Mouse (Mus musculus): ENCODE measurements around the gene Ppp1r12c. TPM values are rescaled to one million over a fixed set of nuclear protein-coding genes. Genes with fewer than 3 reads are reported as not detected.

Gene Ppp1r12c
- total RNA-seq, 4 experiments from 2014 or later: 55.6 to 74.8 (median 61.6) TPM

DNA sequence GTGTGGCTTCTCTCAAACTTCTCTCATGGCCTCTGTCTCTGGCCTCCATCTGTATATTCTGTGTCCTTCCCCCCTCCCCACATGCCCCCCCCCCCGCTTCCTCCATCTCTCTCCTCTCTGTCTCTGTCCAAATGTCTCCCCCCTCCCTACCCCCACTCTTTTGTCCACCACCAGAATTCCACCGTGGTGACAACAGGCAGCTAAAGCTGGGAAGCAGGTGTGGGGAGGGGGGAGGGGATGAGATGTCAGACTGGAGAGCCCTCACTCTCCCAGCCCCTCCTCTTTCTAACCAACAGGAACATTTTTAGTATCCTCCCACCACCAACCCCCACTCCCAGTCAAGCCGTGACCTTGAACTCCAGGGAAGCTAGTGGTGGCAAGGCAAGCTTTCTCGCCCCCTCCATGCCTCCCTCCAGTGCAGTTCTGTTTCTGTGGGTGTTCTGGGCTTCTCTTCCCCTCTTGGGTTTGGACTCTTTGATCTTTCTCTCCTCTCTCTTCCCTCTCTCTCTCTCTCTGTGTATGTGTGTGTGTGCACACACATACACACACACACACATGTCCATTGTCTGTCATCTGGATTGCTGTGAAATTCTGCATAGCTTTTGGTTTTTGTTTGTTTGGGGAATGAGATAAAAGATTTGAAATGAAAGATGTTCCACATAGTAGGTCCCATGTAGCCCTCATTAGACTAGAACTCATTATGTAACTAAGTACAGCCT lies 15.0 kb upstream of the Ppp1r12c start, which contains the start of gene Tnnt1:
Gene Tnnt1, minus strand, starts transcription at position 51 of the 719 bp plus-strand sequence.
- no peak for DNase-seq (ENCODE audit: low spot score)

DNA sequence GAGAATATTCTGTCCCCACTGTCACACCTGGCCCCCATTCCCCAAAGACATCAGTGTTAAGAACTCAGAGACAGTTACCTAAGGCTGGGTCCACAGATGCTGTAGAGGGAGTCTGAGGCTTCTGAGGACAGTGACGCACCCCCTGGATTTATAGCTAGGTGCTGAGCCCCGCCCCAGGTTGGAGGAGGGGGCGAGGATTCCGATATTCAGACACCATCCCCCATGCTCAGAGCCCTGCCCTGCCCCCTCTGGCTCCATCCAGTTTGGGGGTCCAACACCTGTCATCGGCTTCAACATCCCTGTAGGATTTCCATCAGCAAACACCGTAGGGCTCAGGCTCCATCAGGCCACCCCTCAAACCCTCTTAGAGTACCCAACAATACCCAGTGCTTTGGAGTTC lies 14.4 kb upstream of the Ppp1r12c start:
- DNase-seq (ENCODE audit: low spot score): no peak

DNA sequence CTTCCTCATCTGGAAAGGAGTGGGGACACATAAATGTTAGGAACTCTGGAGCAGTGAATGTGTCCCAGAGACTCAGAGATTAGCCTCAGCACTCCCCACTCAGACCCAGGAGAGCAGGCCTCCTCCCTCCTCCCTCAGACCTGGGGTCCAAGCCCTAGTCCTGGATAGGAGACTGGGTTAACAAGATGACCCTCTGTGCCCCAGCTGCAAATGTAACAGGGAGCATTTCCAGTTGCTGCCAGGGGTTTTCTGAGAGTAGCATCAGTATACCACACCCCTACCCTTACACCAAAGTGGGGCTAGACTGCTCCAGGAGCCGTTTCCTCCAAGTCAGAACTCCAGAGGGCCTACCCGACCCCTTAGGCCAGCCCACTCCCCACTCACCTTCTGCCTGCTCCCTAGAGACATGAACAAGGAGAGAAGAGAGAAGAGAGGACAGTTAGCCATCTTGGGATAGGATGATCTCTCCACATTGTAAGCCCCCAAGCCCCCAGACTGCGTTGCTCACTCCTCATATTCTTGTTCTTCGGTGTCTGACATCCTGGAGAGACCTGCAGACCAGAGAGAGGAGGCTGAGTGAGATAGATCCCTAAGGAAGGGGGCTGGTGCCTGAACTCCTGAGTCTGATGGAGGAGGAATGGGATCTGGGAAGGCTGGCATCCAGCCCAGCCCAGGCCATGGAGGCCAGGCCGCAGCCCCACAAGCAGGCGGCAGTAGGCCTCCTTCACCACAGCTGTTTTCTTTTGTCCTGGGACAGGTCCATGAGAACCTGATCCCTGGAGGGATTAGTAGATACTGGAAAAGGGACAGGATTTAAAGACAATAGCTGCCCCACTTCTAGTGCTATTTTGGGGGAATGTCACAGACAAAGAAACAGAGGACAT lies 12.6 kb upstream of the Ppp1r12c start:
- DNase-seq (ENCODE audit: low spot score): no peak

DNA sequence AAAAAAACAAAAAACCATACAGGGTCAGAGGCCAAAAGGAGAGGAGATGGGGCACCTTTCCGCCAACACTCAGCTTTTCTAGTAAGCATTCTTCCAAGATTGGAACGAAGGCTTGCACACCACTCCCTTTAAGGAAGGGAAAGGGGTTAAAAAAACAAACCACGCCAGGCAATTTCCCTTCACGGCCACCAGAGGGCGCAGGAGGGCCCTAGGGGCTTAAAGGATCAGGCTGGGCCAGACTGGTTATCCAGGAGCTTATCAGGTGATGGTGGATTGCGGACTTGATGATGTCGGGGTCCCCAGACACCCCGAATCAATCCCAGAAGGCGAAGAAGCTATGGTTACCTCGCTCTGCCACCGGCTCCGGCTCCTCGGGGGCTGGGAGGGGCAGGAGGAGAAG lies 11.8 kb upstream of the Ppp1r12c start:
- DNase-seq (ENCODE audit: low spot score): no peak

DNA sequence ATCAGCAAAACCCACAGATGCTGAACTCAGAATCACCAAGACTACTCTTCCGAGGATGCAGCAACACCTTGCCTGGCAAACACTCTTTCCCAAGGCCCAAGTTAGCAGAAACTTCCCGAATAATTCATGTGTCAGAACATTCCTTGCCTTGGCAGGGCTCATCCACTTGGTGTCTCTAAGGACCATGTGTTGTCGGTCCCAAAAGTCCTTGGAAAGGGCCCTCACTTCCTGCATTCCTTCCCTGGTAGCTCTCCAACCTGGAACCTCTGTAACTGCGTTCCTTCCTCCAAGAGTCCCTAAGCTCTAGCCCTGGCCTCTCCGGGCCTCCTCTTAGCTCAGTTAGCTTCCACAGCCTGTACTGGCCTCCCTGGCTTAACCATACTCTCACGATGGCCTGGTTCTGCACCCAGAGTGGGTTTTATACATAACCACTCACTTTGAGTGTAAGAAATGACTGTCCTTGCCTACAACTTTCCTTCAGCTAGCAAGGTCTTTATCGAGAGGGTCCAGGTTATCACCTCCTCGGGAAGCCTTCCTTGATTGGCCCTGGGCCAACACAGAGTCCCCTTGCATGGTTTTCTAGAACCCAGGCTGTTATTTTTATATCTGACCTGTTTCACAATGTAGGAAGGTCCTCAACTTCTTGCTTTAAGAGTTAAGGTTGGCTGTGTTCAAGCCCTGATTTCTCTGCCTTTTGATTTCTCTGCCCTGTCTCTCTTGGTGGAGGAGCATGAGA lies 10.2 kb upstream of the Ppp1r12c start:
- no peak for DNase-seq (ENCODE audit: low spot score)

DNA sequence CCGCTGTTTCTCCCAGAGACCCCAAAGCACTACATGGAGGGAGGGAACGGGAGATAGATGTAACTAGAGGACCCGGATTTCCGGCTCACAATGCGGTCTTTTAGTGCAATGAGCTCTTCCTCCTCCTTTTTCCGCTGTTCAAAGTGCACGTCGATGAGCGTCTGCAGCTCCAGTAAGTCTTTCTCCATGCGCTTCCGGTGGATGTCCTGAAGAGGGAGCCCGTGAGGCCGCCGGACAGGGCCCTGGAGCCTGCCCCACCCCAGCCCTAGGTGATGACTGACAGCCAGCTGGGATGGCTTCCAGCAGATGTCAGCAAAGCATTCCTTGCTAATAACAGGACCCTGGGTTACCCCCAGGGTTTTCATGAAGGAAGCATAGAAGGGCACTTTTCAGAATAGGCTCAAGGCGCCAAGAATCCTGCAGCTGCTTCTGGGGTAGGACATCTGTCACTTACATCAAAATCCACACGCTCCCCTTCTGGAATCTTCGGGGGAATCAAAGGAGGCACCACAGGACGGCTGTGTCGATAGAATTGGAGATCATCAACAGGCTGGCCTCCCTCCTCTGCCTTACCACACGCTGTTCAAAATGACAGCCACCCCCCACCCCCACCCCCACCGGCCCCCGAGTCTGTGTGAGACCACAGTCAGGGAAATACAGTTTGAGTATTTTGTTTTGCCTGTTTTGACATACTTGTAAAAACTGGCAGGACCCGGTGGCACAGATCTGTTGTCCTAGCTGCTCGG lies 8.6 kb upstream of the Ppp1r12c start:
- DNase-seq (ENCODE audit: low spot score): peak; percentile 84

DNA sequence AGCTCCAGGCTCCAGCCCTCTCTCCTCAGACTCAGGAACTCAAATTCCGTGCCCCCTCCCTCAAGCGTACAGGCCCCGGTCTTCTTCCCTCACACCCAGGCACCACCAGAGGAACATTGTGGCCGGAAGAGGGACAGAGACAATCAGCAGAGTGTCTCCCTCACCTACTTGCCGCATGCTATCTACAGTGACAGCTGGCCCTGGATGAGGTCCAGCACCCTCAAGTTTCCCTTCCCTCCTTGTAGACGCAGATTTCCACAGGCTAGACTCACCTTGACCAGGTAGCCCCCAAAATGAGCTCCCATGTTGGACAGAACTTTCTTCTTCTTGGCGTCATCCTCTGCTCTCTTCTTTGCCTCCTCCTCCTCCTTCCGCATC lies 7.2 kb upstream of the Ppp1r12c start:
- DNase-seq (ENCODE audit: low spot score): no peak

DNA sequence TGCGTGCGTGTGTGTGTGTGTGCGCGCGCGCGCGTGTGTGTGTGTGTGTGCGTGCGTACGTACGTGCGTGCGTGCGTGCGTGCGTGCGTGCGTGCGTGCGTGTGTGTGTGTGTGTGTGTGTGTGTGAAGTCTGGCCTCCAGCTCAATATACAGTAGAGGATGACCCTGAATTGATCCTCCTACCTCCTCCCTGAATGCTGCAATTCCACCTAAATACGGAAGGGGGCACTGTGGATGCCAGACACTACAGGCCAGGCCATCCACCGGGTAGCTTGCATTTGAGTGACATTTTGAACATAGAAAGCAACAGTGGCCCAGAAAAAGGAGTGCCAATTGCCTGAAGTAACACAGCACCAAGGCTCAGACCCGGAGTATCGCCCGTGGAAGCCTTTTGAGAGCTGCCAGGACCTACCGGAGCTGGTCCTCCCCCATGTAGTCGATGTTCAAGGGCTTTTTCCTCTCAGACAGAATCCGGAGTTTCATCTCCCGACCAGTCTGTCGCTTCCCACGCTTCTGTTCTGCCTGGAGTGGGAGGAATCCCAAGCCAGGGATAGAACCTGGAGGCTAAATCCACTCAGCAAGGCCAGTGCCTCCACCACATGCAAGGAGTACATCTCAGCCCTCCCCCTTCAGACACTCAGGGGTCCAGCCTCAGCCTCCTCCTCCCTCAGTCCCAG lies 6.7 kb upstream of the Ppp1r12c start:
- no peak for DNase-seq (ENCODE audit: low spot score)

DNA sequence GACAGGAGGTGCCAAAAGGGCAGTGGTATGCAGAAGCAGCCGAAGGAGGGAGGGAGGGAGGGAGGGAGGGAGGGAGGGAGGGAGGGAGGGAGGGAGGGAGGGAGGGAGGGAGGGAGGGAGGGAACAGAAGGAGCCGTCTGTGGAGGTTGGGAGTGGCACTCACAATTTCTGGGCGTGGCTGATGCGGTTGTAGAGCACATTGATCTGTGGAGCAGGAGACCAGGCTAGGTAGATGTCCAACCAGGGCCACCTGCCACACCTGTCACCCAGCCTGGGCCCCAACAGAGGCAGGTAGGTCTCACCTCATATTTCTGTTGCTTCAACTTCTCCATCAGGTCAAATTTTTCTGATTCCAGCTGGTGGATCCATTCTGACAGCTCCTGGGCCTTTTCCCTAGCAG lies 5.7 kb upstream of the Ppp1r12c start:
- DNase-seq (ENCODE audit: low spot score): no peak

DNA sequence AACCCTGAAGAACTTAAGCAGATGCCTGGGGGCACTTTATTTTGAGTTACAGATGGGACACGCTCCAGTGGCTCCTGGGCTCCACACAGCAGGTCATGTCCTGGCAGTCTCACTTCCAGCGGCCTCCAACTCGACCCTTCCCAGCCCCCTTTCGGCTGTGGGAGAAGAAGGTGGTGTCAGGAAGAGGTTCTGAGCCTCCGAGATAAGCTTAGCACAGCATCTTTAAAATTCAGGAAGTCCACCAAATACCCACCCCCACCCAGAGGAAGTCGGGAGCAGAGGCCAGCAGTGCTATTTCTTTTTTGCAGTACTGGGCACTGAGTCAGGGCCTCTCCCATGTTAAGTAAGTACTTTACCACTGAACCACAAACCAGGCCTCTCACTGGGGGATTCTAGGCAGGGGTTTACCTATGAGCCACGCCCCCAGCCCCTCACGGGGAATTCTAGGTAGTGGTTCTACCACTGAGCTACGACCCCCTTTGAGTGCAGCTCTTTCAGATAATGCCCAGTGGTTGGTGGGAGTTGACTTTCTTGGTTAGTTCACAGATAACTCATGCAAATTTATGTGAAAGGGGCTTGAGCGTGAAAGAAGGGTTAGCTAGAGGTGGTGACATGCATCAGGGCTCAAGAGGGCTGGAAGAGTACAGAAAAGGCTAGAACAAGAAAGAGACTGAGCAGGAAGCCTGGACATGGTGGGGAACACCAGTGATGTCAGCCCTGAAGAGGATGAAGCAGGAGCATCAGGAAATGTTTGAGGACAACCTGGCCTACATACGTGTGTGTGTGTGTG lies 3.4 kb upstream of the Ppp1r12c start:
- DNase-seq (ENCODE audit: low spot score): no peak

DNA sequence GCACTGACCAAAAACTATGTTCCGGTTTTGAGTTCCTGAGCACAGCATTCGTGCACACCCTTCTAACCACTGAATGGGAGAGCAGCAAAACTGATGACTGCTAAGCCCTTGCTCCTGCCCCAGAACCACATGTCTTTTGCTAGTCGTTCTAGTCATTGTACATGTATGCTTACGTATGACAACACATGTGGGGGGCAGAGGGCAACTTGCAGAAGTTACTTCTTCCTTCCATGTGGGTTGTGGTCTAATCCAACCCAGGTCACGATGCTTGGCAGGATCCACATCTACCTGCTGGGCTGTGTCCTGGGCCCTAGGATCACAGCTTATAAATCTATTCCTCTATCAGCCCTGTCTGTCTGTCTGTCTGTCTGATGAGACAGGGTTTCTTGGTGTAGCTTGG lies 2.4 kb upstream of the Ppp1r12c start:
- DNase-seq (ENCODE audit: low spot score): no peak

DNA sequence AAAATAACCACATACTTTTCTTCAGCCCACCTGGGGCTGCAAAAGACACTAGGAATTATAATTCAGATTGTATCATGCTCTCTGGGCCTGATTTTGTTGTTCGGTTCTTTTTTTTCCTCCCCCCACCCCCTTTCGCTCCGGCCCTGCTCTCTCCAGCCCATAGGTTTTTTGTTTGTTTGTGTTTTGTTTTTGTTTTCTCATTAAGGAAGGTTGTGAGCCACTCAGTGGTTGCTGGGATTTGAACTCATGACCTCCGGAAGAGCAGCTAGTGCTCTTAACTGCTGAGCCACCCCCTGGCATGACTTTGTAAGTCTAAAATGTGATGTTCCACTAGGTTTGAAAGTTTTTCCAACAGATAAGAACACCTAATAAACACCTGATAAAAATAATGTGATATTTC lies 1.6 kb upstream of the Ppp1r12c start:
- DNase-seq (ENCODE audit: low spot score): no peak

DNA sequence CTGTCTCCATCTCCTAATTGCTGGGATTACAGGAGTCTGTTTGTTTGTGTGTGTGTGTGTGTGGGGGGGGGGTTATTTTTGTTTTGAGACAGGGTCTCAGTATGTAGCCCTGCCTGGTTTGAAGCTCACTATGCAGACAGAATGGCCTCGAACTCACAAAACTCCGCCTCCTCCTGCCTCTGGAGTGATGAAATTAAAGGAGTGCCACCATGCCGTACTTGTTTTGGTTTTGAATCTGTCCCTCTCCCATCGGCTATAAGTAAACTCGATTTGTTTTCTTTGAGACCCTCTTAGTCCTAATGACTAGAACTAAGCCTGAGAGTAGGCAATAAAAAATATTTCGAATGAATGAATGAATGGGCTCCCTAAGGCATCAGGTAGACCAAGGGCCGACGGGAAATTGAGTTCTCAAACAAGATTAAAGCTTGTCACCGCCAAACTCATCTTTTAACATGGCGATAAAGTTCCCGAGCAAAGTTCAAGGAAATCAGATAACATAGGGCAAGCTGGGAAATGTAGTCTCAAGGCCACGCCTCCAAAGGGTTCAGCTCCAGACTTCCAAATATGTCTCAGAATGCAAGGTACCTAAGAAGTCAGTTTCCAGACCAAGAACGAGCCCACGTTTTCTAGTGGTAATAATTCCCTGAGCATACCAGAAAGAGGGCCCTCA lies 1.1 kb upstream of the Ppp1r12c start:
- peak; percentile 70 for DNase-seq (ENCODE audit: low spot score)

DNA sequence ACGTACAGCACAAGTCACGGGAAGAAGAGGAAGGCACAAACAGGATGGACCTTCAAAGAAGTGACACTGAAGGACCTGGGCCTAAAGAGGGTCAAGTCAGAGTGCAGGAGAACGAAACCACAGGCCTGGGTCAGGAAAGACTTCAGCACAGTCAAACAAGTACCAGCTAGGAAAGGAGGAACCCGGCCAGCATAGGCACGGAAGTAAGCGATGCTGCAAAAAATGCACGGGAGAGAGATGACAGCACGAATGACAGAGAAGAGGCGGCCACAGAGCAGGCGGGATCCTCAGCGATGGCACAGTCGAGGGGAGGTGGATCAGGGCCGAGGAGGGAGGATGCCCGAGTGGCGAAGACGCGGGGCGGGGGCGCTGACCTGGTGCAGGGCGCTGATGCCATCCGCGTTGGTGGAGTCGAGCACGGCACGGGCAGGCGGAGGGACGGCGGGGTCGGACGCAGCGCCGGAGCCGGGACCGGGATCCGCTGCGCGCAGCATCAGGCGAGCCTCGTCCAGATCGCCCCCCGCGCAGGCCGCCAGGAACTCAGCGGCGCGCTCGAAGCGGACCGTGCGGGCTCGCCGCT lies 498 bp downstream of the Ppp1r12c start:
- DNase-seq (ENCODE audit: low spot score): no peak

DNA sequence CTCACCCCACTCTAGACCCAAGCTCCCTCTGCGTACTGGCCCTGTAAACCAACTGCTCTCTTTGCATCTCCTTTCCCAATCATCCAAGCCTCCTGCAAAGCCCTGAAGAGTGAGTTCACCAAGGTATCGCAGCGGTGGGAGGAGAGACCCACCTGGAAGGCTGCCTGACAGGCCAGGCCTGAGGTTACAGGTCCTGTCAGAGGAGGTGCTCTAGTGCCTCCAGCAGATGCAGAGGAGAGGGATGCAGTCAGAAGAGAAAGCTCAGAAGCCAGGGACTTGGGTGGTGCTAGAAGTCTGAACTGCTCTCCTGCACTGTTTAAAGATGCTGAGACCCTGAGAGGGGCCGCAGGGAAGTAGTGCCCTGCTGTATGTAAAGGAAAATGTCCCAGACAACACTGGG lies 2.4 kb downstream of the Ppp1r12c start:
- no peak for DNase-seq (ENCODE audit: low spot score)

DNA sequence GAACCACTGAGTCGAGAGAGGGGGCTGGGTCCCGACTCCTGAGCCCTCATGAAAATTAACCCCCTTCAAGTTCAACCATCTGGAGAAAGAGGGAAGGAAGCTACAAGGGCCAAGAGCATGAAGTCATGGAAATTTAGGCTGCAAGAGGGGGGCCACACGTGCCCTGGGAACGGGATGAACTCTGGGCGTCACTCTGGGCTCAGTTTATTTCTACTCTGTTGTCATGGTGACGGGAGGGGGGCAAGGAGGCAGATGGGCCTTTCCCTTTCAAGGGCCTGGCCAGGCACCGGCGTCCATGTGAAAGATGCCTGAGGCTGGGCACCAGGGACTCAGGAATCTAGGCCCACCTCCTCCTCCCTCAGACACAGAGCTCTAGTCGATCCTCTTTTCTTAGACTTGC lies 3.2 kb downstream of the Ppp1r12c start:
- peak; percentile 92 for DNase-seq (ENCODE audit: low spot score)

DNA sequence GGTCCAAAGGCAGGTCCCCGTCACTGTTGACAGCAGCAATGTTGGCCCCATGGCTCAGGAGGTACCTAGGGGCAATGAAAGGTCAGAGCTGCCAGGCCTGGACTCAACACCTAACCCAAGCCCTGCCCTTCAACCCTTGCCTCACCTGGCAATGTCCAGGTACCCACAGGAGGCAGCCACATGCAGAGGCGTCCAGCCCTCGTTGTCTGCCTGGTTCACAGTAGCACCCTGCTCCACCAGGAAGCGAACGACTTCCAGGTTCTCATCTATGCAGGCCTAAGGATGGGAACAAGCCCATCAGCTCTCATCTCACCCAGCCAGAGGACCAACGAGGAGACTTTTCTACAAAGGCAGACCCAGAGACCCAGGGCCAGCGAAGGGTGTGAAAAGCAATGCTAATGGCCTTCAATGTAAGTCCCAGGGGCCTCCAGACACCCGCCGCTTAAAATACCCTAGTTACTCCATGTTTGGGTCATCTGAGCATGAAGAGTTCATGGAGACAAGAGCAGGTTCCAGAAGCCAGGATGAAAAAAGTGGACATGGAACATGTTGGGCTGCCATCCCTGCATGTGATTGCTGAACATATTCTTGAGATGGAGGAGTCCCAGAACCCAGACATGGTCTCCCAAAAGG lies 4.1 kb downstream of the Ppp1r12c start:
- DNase-seq (ENCODE audit: low spot score): no peak

DNA sequence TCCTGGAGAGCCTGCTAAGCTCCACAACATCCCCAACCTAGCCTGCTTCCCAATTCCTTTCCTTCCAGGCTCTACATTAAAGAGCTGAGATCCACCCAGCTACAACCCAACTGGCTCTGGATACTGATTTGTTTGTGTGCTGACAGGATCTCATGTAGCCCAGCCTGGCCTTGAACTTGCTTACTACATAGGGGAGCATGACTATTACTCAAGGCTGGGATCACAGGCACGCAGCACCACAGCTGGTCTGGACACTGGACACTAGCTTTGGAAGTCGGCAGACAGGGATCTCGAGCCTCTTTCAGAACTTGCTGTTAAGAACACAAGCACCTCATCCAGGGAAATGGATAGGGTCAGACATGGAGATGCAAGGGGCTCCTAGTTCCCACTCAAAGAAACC lies 5.0 kb downstream of the Ppp1r12c start:
- DNase-seq (ENCODE audit: low spot score): no peak

DNA sequence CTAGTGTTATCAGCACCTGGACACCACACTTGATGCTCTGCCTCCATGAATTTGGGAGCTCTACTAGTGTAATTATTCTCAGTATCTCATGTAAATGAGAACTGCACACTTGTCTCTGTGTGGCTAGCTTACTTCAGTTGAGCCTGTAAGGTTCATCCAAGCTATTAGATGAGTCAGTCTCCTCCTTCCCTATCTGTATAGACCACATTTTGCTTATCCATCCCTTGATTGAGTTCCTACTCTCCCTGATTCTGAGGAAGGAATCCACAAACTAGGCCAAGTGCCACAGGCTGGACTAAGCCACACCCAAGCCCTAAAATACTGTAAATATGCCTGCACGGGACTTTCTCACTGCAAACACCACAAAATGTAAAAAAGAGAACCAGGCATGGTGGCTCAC lies 7.5 kb downstream of the Ppp1r12c start:
- DNase-seq (ENCODE audit: low spot score): no peak
